Mouse (Mus musculus): ENCODE results near the gene Dph2. TPM values are rescaled to one million over a fixed set of nuclear protein-coding genes. Genes with fewer than 3 reads are reported as not detected.
A peak's percentile ranks its signal among the peaks of the same experiment; 100 is the strongest.

Dph2 gene
- total and polyA plus RNA-seq, 2 experiments from 2014 or later = 7.2 to 10.2 TPM

GRCm38 (mm10) chr4:117896031-117896430 is 4.2 kb upstream of the Dph2 start:
- 94% methylated on average over 6 of the region's 6 CpGs for WGBS
- Histone ChIP-seq H3K9me3 (replicated peaks; ENCODE audit: control insufficient read depth, low read length) (no peaks in the 10 kb centered on the region), H3K4me3 (ENCODE audit: low read depth, low read length) (no peak overlapping the region), H3K36me3 (replicated peaks; ENCODE audit: control insufficient read depth, insufficient read depth, low read length) (peaks cover 62% of the 10 kb centered on the region), H3K4me2 (ENCODE audit: low read depth, low read length) (no peak overlapping the region), H3K27me3 (ENCODE audit: control insufficient read depth, insufficient read depth, low read length) (no peaks in the 10 kb centered on the region), H3K27ac (ENCODE audit: low read depth) (no peak overlapping the region), H3K9ac (replicated peaks; ENCODE audit: low read depth, low read length) (no peak overlapping the region), H3K4me1 (ENCODE audit: control insufficient read depth, insufficient read depth) (peaks cover 4% of the 10 kb centered on the region; the same call in 1 of the 2 replicates)
- DNase-seq (ENCODE audit: low spot score) (no peak), ATAC-seq (ENCODE audit: insufficient read depth, low read depth) (no peak)
- no peak for TF ChIP-seq EP300 (IDR thresholded peaks at IDR 0.05; ENCODE audit: low read depth)

GRCm38 (mm10) chr4:117895339-117895738 is 3.5 kb upstream of the Dph2 start:
- peaks cover 55% of the 10 kb centered on the region for H3K36me3 ChIP-seq (replicated peaks; ENCODE audit: control insufficient read depth, insufficient read depth, low read length)
- no peak overlapping the region for H3K4me2 ChIP-seq (ENCODE audit: low read depth, low read length)
- H3K9ac ChIP-seq (replicated peaks; ENCODE audit: low read depth, low read length) = no peak overlapping the region
- no peak overlapping the region for H3K4me3 ChIP-seq (ENCODE audit: low read depth, low read length)
- no peak for TF ChIP-seq EP300 (IDR thresholded peaks at IDR 0.05; ENCODE audit: low read depth)
- no peak for TF ChIP-seq CTCF (IDR thresholded peaks at IDR 0.05; ENCODE audit: low read depth)
- DNase-seq (ENCODE audit: low spot score) (no peak), ATAC-seq (ENCODE audit: insufficient read depth, low read depth) (no peak)
- H3K27me3 ChIP-seq (ENCODE audit: control insufficient read depth, insufficient read depth, low read length) = no peaks in the 10 kb centered on the region
- H3K4me1 ChIP-seq (ENCODE audit: control insufficient read depth, insufficient read depth) = peaks cover 4% of the 10 kb centered on the region; the same call in 1 of the 2 replicates
- WGBS = 84% methylated on average over 7 of the region's 7 CpGs
- no peak overlapping the region for H3K27ac ChIP-seq (ENCODE audit: low read depth)
- no peaks in the 10 kb centered on the region for H3K9me3 ChIP-seq (replicated peaks; ENCODE audit: control insufficient read depth, low read length)

- ATAC-seq (ENCODE audit: insufficient read depth, low read depth) = no peak
- H3K27me3 ChIP-seq (ENCODE audit: control insufficient read depth, insufficient read depth, low read length) = no peaks in the 10 kb centered on the region
- H3K9ac ChIP-seq (replicated peaks; ENCODE audit: low read depth, low read length) = no peak overlapping the region
- DNase-seq (ENCODE audit: low spot score) = no peak
- TF ChIP-seq EP300 (IDR thresholded peaks at IDR 0.05; ENCODE audit: low read depth) = no peak
- TF ChIP-seq CTCF (IDR thresholded peaks at IDR 0.05; ENCODE audit: low read depth) = no peak
- no peaks in the 10 kb centered on the region for H3K9me3 ChIP-seq (replicated peaks; ENCODE audit: control insufficient read depth, low read length)
- peaks cover 4% of the 10 kb centered on the region; the same call in 1 of the 2 replicates for H3K4me1 ChIP-seq (ENCODE audit: control insufficient read depth, insufficient read depth)
- peaks cover 48% of the 10 kb centered on the region for H3K36me3 ChIP-seq (replicated peaks; ENCODE audit: control insufficient read depth, insufficient read depth, low read length)
- no peak overlapping the region for H3K27ac ChIP-seq (ENCODE audit: low read depth)
- WGBS = 84% methylated on average over 8 of the region's 8 CpGs
- H3K4me2 ChIP-seq (ENCODE audit: low read depth, low read length) = no peak overlapping the region
- H3K4me3 ChIP-seq (ENCODE audit: low read depth, low read length) = no peak overlapping the region
Observed at GRCm38 (mm10) chr4:117894601-117895000, 2.8 kb upstream of the Dph2 start.

- H3K9ac ChIP-seq (replicated peaks; ENCODE audit: low read depth, low read length) = no peak overlapping the region
- peaks cover 39% of the 10 kb centered on the region for H3K36me3 ChIP-seq (replicated peaks; ENCODE audit: control insufficient read depth, insufficient read depth, low read length)
- WGBS = 13% methylated on average over 9 of the region's 9 CpGs
- peaks cover 4% of the 10 kb centered on the region; the same call in 1 of the 2 replicates for H3K4me1 ChIP-seq (ENCODE audit: control insufficient read depth, insufficient read depth)
- H3K27ac ChIP-seq (ENCODE audit: low read depth) = no peak overlapping the region
- DNase-seq (ENCODE audit: low spot score) (no peak), ATAC-seq (ENCODE audit: insufficient read depth, low read depth) (no peak)
- H3K9me3 ChIP-seq (replicated peaks; ENCODE audit: control insufficient read depth, low read length) = no peaks in the 10 kb centered on the region
- TF ChIP-seq CTCF (IDR thresholded peaks at IDR 0.05; ENCODE audit: low read depth) (no peak), EP300 (IDR thresholded peaks at IDR 0.05; ENCODE audit: low read depth) (no peak)
- no peaks in the 10 kb centered on the region for H3K27me3 ChIP-seq (ENCODE audit: control insufficient read depth, insufficient read depth, low read length)
- H3K4me3 ChIP-seq (ENCODE audit: low read depth, low read length) = no peak overlapping the region
- H3K4me2 ChIP-seq (ENCODE audit: low read depth, low read length) = no peak overlapping the region
Observed at GRCm38 (mm10) chr4:117893376-117893775, 1.5 kb upstream of the Dph2 start.

GRCm38 (mm10) chr4:117890750-117891149 is 1.1 kb downstream of the Dph2 start:
- DNase-seq (ENCODE audit: low spot score) = no peak
- Histone ChIP-seq H3K4me2 (ENCODE audit: low read depth, low read length) (peak overlapping the region; percentile 79; the same call in 1 of the 2 replicates), H3K27ac (ENCODE audit: low read depth) (no peak overlapping the region), H3K9ac (replicated peaks; ENCODE audit: low read depth, low read length) (no peak overlapping the region), H3K9me3 (replicated peaks; ENCODE audit: control insufficient read depth, low read length) (no peaks in the 10 kb centered on the region), H3K4me3 (ENCODE audit: low read depth, low read length) (no peak overlapping the region), H3K4me1 (ENCODE audit: control insufficient read depth, insufficient read depth) (peaks cover 4% of the 10 kb centered on the region; the same call in 1 of the 2 replicates), H3K27me3 (ENCODE audit: control insufficient read depth, insufficient read depth, low read length) (no peaks in the 10 kb centered on the region), H3K36me3 (replicated peaks; ENCODE audit: control insufficient read depth, insufficient read depth, low read length) (peaks cover 16% of the 10 kb centered on the region)
- TF ChIP-seq CTCF (IDR thresholded peaks at IDR 0.05; ENCODE audit: low read depth) (no peak), EP300 (IDR thresholded peaks at IDR 0.05; ENCODE audit: low read depth) (no peak)
- WGBS = 80% methylated on average over 8 of the region's 8 CpGs
- ATAC-seq (ENCODE audit: insufficient read depth, low read depth) = no peak

GRCm38 (mm10) chr4:117890031-117890430 is 1.8 kb downstream of the Dph2 start:
- ATAC-seq (ENCODE audit: insufficient read depth, low read depth) = no peak
- no peaks in the 10 kb centered on the region for H3K9me3 ChIP-seq (replicated peaks; ENCODE audit: control insufficient read depth, low read length)
- DNase-seq (ENCODE audit: low spot score) = no peak
- no peak overlapping the region for H3K9ac ChIP-seq (replicated peaks; ENCODE audit: low read depth, low read length)
- H3K4me3 ChIP-seq (ENCODE audit: low read depth, low read length) = no peak overlapping the region
- peaks cover 23% of the 10 kb centered on the region for H3K36me3 ChIP-seq (replicated peaks; ENCODE audit: control insufficient read depth, insufficient read depth, low read length)
- 90% methylated on average over 14 of the region's 14 CpGs for WGBS
- H3K27me3 ChIP-seq (ENCODE audit: control insufficient read depth, insufficient read depth, low read length) = no peaks in the 10 kb centered on the region
- H3K27ac ChIP-seq (ENCODE audit: low read depth) = no peak overlapping the region
- H3K4me1 ChIP-seq (ENCODE audit: control insufficient read depth, insufficient read depth) = peaks cover 4% of the 10 kb centered on the region; the same call in 1 of the 2 replicates
- no peak overlapping the region for H3K4me2 ChIP-seq (ENCODE audit: low read depth, low read length)
- no peak for TF ChIP-seq EP300 (IDR thresholded peaks at IDR 0.05; ENCODE audit: low read depth)
- TF ChIP-seq CTCF (IDR thresholded peaks at IDR 0.05; ENCODE audit: low read depth) = no peak
